Mouse (Mus musculus) adipocyte (in vitro differentiated cells): Measurements from ENCODE around the gene Stk11.

Experiments used
- DNase-seq: peaks from one replicate; pipeline ENCODE4 v3.0.0-alpha.2; 2016; ENCODE audit warnings: low spot score

The Stk11 gene

DNA sequence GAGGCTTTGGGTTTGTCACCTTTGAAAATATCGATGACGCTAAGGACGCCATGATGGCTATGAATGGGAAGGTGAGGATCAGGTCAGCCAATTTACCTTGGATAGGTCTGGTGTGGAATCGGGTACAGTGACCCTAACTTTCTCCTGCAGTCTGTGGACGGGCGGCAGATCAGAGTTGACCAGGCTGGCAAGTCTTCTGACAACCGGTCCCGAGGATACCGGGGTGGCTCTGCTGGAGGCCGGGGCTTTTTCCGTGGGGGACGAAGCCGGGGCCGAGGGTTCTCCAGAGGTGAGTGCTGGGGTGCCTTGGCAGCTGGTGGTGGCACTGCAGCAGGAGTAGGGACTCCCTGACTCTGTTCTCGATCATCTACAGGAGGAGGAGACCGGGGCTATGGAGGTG lies 54.4 kb downstream of the Stk11 start:
- DNase-seq = no peak

GRCm38 (mm10) chr10:80170601-80171021 lies 55.0 kb downstream of the Stk11 start:
- no peak for DNase-seq

- no peak for DNase-seq
Measured at GRCm38 (mm10) chr10:80171252-80171651, 55.6 kb downstream of the Stk11 start.

DNA sequence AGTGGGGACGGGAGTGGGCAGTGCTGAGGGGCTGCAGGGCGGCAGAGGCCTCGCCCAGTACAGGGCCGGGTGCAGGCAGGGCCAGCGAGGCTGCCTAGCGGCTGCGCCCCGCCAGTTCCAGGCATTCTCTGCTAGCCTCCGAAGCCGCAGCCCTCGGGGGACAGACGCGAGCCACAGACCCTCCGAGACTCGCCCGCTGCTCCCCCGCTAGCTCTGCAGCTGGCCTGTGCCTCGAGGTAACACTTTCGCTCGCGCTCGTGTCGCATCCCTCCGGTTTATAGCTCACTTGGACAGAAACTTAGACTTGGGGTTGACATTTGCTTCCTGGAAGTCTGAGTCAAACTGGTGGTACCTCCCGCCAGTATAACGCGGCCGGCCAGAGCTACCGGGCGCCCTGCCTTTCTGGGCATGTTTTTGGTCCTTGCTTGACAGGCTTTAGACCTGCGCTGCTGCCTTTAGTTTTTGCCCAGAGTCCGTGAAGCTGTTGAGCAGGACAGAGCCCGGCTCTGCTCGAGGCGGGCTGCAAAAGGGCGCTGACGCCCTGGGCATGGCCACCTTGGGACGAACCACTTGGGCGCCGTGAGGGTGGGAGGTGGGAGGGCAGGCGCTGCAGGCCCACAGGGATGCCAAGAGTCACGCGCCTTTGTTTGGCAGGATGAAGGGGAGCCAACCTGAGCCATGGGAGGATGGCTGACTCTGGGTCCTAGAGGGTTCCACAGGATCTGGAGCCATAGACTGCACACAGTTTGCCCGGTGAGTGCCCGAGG lies 56.3 kb downstream of the Stk11 start:
- DNase-seq = no peak

GRCm38 (mm10) chr10:80172527-80173292 lies 57.1 kb downstream of the Stk11 start, which contains the start of gene 1600002K03Rik:
Gene 1600002K03Rik, plus strand, starts transcription at chr10:80172944.
- peak; percentile 95 for DNase-seq

DNA sequence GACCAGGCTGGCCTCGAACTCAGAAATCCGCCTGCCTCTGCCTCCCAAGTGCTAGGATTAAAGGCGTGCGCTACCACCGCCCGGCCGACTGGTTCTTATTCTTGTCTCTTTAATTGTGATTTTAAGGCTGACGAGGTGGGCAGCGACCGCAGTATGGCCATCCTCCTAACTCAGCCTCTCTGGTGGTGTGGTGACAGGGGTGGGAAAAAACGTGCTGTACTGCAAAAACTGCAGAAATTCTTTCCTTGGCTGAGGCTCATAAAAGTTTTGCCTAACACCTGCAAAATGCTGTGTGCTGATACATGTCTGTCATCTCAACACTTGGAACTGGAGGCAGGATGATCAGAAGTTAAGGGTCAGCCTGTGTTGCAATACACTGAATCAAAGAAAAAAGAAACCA lies 57.8 kb downstream of the Stk11 start:
- DNase-seq = no peak

GRCm38 (mm10) chr10:80173955-80174640 lies 58.5 kb downstream of the Stk11 start:
- DNase-seq = no peak

- DNase-seq = peak; percentile 57
Measured at GRCm38 (mm10) chr10:80174705-80175104, 59.1 kb downstream of the Stk11 start.

- DNase-seq = peak; percentile 62
Measured at GRCm38 (mm10) chr10:80175536-80176269, 60.1 kb downstream of the Stk11 start.

DNA sequence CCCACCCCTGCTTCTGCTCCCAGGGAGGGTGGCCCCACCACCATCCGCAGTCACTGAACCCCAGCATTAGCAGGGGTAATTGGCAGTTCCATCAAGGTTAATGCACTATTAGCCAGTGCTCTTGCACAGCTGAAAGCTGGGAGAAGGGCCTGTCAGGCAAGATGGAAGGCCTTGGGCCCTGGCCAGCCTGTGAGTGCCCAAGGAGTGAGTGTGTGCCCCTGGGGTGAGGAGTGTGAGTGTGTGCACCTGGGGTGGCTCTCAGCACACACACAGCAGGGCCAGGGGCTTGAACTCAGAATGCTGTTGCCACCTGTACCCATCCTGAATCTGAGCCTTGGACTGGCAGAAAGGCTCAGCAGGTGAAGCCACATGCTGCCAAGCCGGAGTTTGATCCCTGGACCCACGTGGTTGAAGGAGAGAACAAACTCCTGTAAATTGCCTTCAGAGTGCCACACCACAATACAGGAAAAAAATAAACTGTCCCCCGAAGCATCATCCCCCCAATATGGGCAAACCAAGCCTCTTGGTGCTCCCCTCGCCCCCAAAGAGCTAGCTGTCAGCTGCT lies 60.7 kb downstream of the Stk11 start:
- DNase-seq = no peak

DNA sequence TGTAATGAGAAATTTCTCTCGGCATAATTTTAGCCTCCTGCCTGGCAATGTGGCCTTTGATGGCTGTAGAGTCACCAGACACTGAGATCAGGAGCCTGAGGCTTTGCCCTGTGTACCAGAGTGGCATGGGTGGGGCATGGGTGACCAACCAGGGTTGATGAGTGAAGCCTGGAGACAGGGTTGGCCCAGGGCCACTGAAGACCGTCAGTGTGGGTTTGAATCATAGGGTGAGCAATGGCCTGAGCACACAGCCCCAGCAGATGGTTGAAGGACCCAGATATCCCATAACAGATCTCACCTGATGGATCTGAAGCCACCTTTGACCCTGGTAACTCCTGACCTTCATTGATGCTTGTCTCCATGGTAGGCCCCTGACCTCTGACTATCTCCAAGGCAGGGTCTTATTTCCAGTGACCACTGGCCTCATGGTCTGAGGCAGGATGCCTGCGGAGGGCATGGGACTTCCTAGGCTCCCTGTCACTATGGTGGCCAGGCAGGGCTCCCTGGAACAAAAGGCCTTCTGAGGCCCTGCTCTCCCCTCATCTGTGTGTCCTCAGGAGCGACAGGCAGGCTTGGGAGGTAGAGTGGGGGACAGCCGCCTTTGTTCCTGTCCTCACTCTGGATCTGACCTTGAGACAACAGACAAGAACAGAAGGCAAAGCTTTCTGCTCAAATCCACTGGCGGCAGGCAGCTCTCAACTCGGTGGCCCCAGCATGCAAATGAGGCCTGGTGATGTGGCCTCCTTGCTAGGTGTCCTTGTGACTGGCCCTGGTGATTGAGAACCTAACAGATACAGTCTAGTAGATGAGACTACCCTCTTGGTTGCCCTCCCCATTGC lies 62.1 kb downstream of the Stk11 start:
- DNase-seq = no peak

DNA sequence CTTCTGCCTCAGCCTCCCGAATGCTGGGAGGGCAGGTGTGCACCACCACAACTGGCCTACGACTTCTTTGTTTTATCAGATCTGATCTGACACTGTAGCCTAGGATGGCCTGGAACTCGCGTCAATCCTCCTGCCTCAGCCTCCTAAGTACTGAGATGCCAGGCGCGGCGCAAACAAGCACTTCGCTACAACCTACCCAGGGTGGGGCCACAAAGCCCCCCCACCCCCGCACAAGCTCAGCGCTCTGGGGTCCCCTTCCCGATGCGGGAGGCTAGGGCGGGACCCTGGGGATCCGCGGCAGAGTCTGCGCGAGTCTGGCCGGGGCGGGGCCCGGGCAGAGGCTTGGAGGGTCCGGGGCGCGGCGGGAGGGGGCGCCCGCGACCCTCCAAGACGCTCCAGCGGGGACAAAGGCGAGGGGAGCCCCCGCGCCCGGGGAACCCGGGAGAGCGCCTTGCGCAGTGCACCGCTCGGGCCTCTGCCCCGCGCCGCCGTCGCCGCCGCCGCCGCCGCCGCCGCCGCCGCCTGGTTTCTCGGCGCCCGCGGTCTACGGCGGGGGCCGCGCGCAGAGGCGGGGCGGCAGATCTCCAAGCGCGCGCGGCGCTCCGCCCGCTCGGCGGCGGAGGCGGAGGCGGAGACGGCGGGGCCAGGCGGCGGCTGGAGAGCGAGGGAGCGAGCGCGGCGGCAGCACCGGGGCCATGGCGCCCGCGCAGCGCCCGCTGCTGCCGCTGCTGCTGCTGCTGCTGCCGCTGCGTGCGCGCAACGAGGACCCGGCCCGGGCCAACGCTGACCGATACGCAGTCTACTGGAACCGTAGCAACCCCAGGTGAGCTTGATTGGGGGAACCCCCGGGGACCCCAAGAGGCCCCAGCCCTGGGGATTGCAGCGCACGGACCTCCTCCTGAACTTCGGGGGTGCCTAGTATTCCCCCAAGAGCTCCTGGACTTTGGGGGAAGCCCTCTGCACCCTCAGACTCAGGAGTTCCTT lies 63.8 kb downstream of the Stk11 start, which contains the start of gene Efna2:
Efna2 (plus strand) TSS at position 415 of the 984 bp plus-strand sequence.
- DNase-seq = no peak
